Mouse (Mus musculus) stomach, embryonic 15.5 days (tissue): Measurements from ENCODE around the gene Tspyl3. TPM values are rescaled to one million over a fixed set of nuclear protein-coding genes. Genes with fewer than 3 reads are reported as not detected.
A peak's percentile ranks its signal among the peaks of the same experiment; 100 is the strongest.

Source experiments
- ATAC-seq: fragments of 200-750 bp; cut with Nextera tagmentation; 2 replicates; pipeline ENCODE4 v1.8.0; 2017; ENCODE audit warnings: low read depth, moderate number of reproducible peaks, moderate TSS enrichment; ENCODE audit not compliant: insufficient read depth, low FRiP score
- H3K27ac ChIP-seq: fragments of 300-500 bp; sonication (generic); 2 replicates; pipeline ENCODE4 v1.5.1; 2015; ENCODE audit warnings: mild to moderate bottlenecking, inconsistent platforms
- H3K27me3 ChIP-seq: fragments of 300-500 bp; sonication (generic); replicated peaks from 2 replicates; pipeline ENCODE4 v1.6.1; 2015; ENCODE audit warnings: inconsistent platforms
- H3K36me3 ChIP-seq: fragments of 300-500 bp; sonication (generic); 2 replicates; pipeline ENCODE4 v1.6.1; 2015; ENCODE audit warnings: inconsistent platforms
- H3K4me1 ChIP-seq: fragments of 300-500 bp; sonication (generic); 2 replicates; pipeline ENCODE4 v1.6.1; 2015; ENCODE audit warnings: inconsistent platforms
- H3K4me2 ChIP-seq: fragments of 300-500 bp; sonication (generic); 2 replicates; pipeline ENCODE4 v1.6.1; 2015; ENCODE audit warnings: mild to moderate bottlenecking, inconsistent platforms
- H3K4me3 ChIP-seq: fragments of 300-500 bp; sonication (generic); replicated peaks from 2 replicates; pipeline ENCODE4 v1.5.1; 2015; ENCODE audit warnings: inconsistent platforms
- H3K9ac ChIP-seq: fragments of 300-500 bp; sonication (generic); 2 replicates; pipeline ENCODE4 v1.6.1; 2015; ENCODE audit warnings: inconsistent platforms
- H3K9me3 ChIP-seq: fragments of 300-500 bp; sonication (generic); 2 replicates; pipeline ENCODE4 v1.6.1; 2016; ENCODE audit warnings: inconsistent platforms
- WGBS: fragments of 180-500 bp; shearing (Covaris S2); methylation state at CpG from one replicate; pipeline ENCODE4 v1.1.7; 2015; 5-methylcytosine and 5-hydroxymethylcytosine counted together
- polyA plus RNA-seq: library from polyadenylated mRNA; unstranded; fragments of >200 nt; fragmentation: Nextera tagmentation; extraction: Ambion mirVana; gene quantifications from 2 replicates; pipeline ENCODE4 v1.2.1, GENCODE M21; 2015

The Tspyl3 gene
- polyA plus RNA-seq, 1 experiment from 2014 or later, result 8.6 TPM

GRCm38 (mm10) chr2:153194255-153194654 lies 31.0 kb downstream of the Tspyl3 start:
- no peak overlapping the region for H3K4me3 ChIP-seq
- 90% methylated on average over 3 of the region's 3 CpGs for WGBS
- no peaks in the 10 kb centered on the region for H3K4me1 ChIP-seq
- H3K9me3 ChIP-seq, result no peaks in the 10 kb centered on the region
- H3K27ac ChIP-seq, result no peak overlapping the region
- H3K36me3 ChIP-seq, result peaks cover 56% of the 10 kb centered on the region
- no peaks in the 10 kb centered on the region for H3K27me3 ChIP-seq
- H3K9ac ChIP-seq, result no peak overlapping the region
- no peak overlapping the region for H3K4me2 ChIP-seq
- ATAC-seq, result 0 out of 2 replicates have a peak, but pooled peaks have one; percentile 42

- H3K4me1 ChIP-seq, result no peaks in the 10 kb centered on the region
- ATAC-seq, result no peak
- peaks cover 63% of the 10 kb centered on the region for H3K36me3 ChIP-seq
- WGBS, result 85% methylated on average over 2 of the region's 2 CpGs
- no peak overlapping the region for H3K4me2 ChIP-seq
- no peak overlapping the region for H3K4me3 ChIP-seq
- H3K27me3 ChIP-seq, result no peaks in the 10 kb centered on the region
- H3K9ac ChIP-seq, result no peak overlapping the region
- no peaks in the 10 kb centered on the region for H3K9me3 ChIP-seq
- no peak overlapping the region for H3K27ac ChIP-seq
Measured at GRCm38 (mm10) chr2:153191242-153191641, 34.0 kb downstream of the Tspyl3 start.

DNA sequence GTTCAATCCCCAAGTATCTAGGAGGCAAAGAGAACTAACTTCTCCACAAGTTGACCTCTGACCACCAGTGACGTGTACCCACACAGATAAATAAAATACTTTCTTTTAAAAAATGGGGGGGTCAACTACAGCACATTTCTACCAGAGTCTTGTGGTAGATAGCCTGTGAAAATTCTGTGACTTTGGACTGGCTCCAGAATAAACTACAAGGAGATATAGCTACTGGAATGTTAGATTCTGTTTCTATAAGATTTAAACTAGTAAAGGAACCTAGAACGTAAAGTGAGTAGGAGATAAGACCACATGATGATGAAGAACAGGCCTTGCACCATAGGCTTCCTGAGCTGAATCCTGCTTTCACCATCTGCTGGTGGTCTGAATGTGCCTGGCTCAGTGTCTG lies 37.4 kb downstream of the Tspyl3 start:
- no peak for ATAC-seq
- WGBS, result 75% methylated on average over 2 of the region's 2 CpGs
- peaks cover 56% of the 10 kb centered on the region for H3K36me3 ChIP-seq
- H3K9me3 ChIP-seq, result no peaks in the 10 kb centered on the region
- H3K9ac ChIP-seq, result no peak overlapping the region
- no peak overlapping the region for H3K27ac ChIP-seq
- H3K4me1 ChIP-seq, result no peaks in the 10 kb centered on the region
- no peak overlapping the region for H3K4me3 ChIP-seq
- no peaks in the 10 kb centered on the region for H3K27me3 ChIP-seq
- H3K4me2 ChIP-seq, result no peak overlapping the region

- WGBS, result 64% methylated on average over 2 of the region's 2 CpGs
- Histone ChIP-seq H3K4me3 (no peak overlapping the region), H3K9me3 (no peaks in the 10 kb centered on the region), H3K27me3 (no peaks in the 10 kb centered on the region), H3K9ac (no peak overlapping the region), H3K27ac (no peak overlapping the region), H3K4me2 (no peak overlapping the region), H3K36me3 (peaks cover 59% of the 10 kb centered on the region), H3K4me1 (no peaks in the 10 kb centered on the region)
- ATAC-seq, result peak; percentile 75; the same call in 1 of the 2 replicates
Measured at GRCm38 (mm10) chr2:153186176-153186591, 39.1 kb downstream of the Tspyl3 start.

DNA sequence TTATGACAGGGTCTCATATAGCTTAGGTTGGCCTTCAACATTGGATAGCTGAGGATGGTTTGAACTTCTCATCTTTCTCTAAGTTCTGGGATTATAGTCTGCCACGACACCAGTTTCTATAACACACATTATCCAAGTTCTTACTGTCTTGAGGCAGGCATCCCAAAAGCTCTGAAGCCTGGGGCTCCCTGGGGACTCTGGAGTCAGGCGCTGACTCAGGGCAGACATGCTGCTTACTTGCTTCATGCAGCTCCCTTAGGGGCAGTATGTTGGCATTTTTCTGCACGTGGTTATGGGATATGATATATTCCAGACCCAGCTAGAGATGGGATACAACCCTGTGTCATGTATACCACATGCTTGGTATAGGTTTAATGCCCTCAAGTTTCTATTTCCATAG lies 45.3 kb downstream of the Tspyl3 start:
- no peak for ATAC-seq

GRCm38 (mm10) chr2:153179126-153179860 lies 45.9 kb downstream of the Tspyl3 start:
- Histone ChIP-seq H3K27ac (no peak overlapping the region), H3K9me3 (no peaks in the 10 kb centered on the region), H3K9ac (no peak overlapping the region), H3K4me3 (no peak overlapping the region), H3K4me1 (no peaks in the 10 kb centered on the region), H3K36me3 (peaks cover 22% of the 10 kb centered on the region), H3K27me3 (no peaks in the 10 kb centered on the region), H3K4me2 (no peak overlapping the region)
- ATAC-seq, result no peak
- 82% methylated on average over 10 of the region's 10 CpGs for WGBS

More for the DNA sequence above, 45.3 kb downstream of the Tspyl3 start:
- Histone ChIP-seq H3K36me3 (peaks cover 28% of the 10 kb centered on the region), H3K4me1 (no peaks in the 10 kb centered on the region), H3K4me2 (no peak overlapping the region), H3K27me3 (no peaks in the 10 kb centered on the region), H3K9me3 (no peaks in the 10 kb centered on the region), H3K27ac (no peak overlapping the region), H3K9ac (no peak overlapping the region), H3K4me3 (no peak overlapping the region)
- 84% methylated on average over 3 of the region's 3 CpGs for WGBS

DNA sequence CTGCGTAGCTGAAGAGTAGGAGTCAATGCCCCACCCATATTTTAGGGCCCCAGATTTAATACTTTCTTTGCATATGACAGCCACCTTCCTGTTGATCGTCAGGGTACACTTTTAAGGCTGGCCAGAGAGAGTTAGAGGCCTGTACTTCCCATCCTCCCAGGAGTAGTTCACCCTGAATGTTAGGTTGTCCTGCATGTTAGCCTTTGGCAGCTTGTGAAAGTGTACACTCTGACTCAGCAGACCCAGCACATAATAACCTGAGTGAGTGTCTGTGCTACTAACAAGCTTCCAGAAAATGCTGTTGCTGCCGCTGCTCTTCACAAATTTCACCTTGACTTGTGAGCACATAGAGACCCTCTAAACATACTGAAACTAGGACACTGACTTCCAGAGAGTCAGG lies 48.1 kb downstream of the Tspyl3 start:
- Histone ChIP-seq H3K27me3 (no peaks in the 10 kb centered on the region), H3K36me3 (peaks cover 14% of the 10 kb centered on the region), H3K4me1 (no peaks in the 10 kb centered on the region), H3K4me3 (no peak overlapping the region), H3K9ac (no peak overlapping the region), H3K27ac (no peak overlapping the region), H3K9me3 (no peaks in the 10 kb centered on the region), H3K4me2 (no peak overlapping the region)
- no peak for ATAC-seq
- 82% methylated on average over 3 of the region's 3 CpGs for WGBS

DNA sequence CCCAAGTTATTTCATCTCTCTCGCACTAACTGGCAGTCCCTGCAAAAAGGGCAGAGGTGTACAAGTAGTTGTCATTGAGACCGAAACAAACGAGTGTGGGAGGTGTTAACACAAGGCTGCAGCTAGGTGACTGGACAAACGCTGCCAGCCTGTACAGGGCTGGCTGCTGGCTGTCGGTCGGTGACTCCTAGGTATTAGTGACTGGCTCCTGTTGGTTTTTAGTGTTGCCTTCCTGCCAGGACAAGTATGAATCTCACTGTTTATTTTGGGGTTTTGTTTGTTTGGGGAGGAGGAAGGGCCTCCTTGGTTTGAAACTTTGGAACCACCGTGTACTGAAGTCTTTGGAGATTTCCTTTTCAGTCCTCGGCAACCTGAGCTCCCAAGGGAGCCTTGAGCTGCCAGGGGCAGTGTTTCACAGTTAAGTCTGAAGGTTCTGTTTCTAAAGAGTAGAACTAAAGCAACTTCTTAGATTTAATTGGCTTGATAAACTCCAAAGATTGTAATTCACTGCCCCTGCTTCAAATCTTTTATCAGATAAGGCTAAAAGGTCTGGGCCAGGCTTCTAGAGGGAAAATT lies 49.2 kb downstream of the Tspyl3 start:
- Histone ChIP-seq H3K4me1 (no peaks in the 10 kb centered on the region), H3K4me3 (no peak overlapping the region), H3K27me3 (no peaks in the 10 kb centered on the region), H3K4me2 (no peak overlapping the region), H3K9me3 (no peaks in the 10 kb centered on the region), H3K36me3 (peaks cover 9% of the 10 kb centered on the region), H3K27ac (no peak overlapping the region), H3K9ac (no peak overlapping the region)
- ATAC-seq, result no peak
- 62% methylated on average over 8 of the region's 8 CpGs for WGBS

Other genes starting within 250 kb of the Tspyl3 start
- gene Pdrg1, start 210.0 kb downstream of the Tspyl3 start, polyA plus RNA-seq, result 98.9 and 101 TPM in 2 replicates
- 0.06 and 0.09 TPM in 2 replicates for gene Xkr7, start 193.6 kb downstream of the Tspyl3 start, polyA plus RNA-seq
- gene Ccm2l, start 159.5 kb downstream of the Tspyl3 start, polyA plus RNA-seq, result 1.7 and 1.9 TPM in 2 replicates
- gene Hck, start 117.0 kb downstream of the Tspyl3 start, polyA plus RNA-seq, result 6.5 and 6.8 TPM in 2 replicates
- gene Tm9sf4, start 64.1 kb downstream of the Tspyl3 start, polyA plus RNA-seq, result 80.5 and 85.6 TPM in 2 replicates
- 20.5 and 25.6 TPM in 2 replicates for gene Plagl2, start 16.0 kb upstream of the Tspyl3 start, polyA plus RNA-seq
- gene Pofut1, start 16.1 kb upstream of the Tspyl3 start, polyA plus RNA-seq, result 8.8 and 9.0 TPM in 2 replicates
- gene Kif3b, start 66.0 kb upstream of the Tspyl3 start, polyA plus RNA-seq, result 6.3 and 7.0 TPM in 2 replicates
- gene Asxl1, start 120.4 kb upstream of the Tspyl3 start, polyA plus RNA-seq, result 11.3 and 14.4 TPM in 2 replicates